Mouse (Mus musculus) heart, embryonic 12.5 days (tissue): Measurements from ENCODE around the gene Slc25a44. TPM values are rescaled to one million over a fixed set of nuclear protein-coding genes. Genes with fewer than 3 reads are reported as not detected.
"Not testable (repeated sequence)": the region's sequence is repeated elsewhere in the genome, so short reads cannot be mapped to it uniquely, and the experiment has no call there.

Experiments used
- ATAC-seq: fragments of 200-750 bp; cut with Nextera tagmentation; 2 replicates; pipeline ENCODE4 v1.8.0; 2017; ENCODE audit warnings: moderate TSS enrichment, moderate library complexity; ENCODE audit not compliant: insufficient number of reproducible peaks, low FRiP score
- H3K27ac ChIP-seq: fragments of 300-500 bp; sonication (generic); 2 replicates; pipeline ENCODE4 v1.5.1; 2016; ENCODE audit warnings: mild to moderate bottlenecking, moderate library complexity; ENCODE audit not compliant: poor library complexity, severe bottlenecking
- H3K27me3 ChIP-seq: fragments of 300-500 bp; sonication (generic); replicated peaks from 2 replicates; pipeline ENCODE4 v1.6.1; 2016; ENCODE audit warnings: mild to moderate bottlenecking, moderate library complexity
- H3K36me3 ChIP-seq: fragments of 300-500 bp; sonication (generic); 2 replicates; pipeline ENCODE4 v1.6.1; 2016; ENCODE audit warnings: mild to moderate bottlenecking, moderate library complexity
- H3K4me1 ChIP-seq: fragments of 300-500 bp; sonication (generic); replicated peaks from 2 replicates; pipeline ENCODE4 v1.6.1; 2016; ENCODE audit warnings: mild to moderate bottlenecking
- H3K4me2 ChIP-seq: fragments of 300-500 bp; sonication (generic); 2 replicates; pipeline ENCODE4 v1.6.1; 2016; ENCODE audit warnings: mild to moderate bottlenecking, moderate library complexity
- H3K4me3 ChIP-seq: fragments of 300-500 bp; sonication (generic); 2 replicates; pipeline ENCODE4 v1.5.1; 2016; ENCODE audit warnings: mild to moderate bottlenecking
- H3K9ac ChIP-seq: fragments of 300-500 bp; sonication (generic); 2 replicates; pipeline ENCODE4 v1.6.1; 2016; ENCODE audit warnings: mild to moderate bottlenecking, moderate library complexity
- H3K9me3 ChIP-seq: fragments of 300-500 bp; sonication (generic); replicated peaks from 2 replicates; pipeline ENCODE4 v1.6.1; 2016; ENCODE audit warnings: mild to moderate bottlenecking, moderate library complexity
- WGBS: fragments of 180-500 bp; shearing (Covaris S2); methylation state at CpG from one replicate; pipeline ENCODE4 v1.1.7; 2016; 5-methylcytosine and 5-hydroxymethylcytosine counted together
- polyA plus RNA-seq: library from polyadenylated mRNA; unstranded; fragments of >200 nt; fragmentation: Nextera tagmentation; extraction: Ambion mirVana; gene quantifications from 2 replicates; pipeline ENCODE4 v1.2.1, GENCODE M21; 2016

Gene Slc25a44
- polyA plus RNA-seq, 1 experiment from 2014 or later = 14.1 TPM

DNA sequence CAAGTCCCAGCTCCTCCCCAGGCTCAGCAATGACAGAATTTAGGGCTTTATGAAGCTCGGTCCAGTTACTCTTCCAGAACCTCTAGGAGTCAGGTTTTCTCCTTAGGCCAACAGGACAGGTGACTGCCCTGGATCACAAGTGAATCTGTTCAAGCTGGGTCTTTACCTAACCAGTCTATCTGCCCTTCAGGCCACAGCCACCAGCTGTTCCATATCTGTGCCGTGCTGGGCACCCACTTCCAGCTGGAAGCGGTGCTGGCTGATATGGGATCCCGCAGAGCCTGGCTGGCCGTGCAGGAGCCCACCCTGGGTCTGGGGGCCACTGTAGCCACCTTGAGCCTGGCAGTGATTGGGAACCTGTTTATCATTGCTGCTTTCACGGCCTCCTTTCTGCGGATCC, 42.6 kb downstream of the Slc25a44 start:
- WGBS = 20% methylated on average over 2 of the region's 7 CpGs
- H3K4me2 ChIP-seq = peak overlapping the region; percentile 64; the same call in 1 of the 2 replicates

GRCm38 (mm10) chr3:88381389-88382315, 43.3 kb downstream of the Slc25a44 start:
- not testable (repeated sequence) for H3K36me3 ChIP-seq, H3K27ac ChIP-seq, H3K9ac ChIP-seq, H3K27me3 ChIP-seq, H3K9me3 ChIP-seq, H3K4me1 ChIP-seq
- peak overlapping the region; percentile 64 for H3K4me2 ChIP-seq
- WGBS = 9% methylated on average over 19 of the region's 22 CpGs
- peak; percentile 76 for ATAC-seq
- peak overlapping the region; percentile 28; the same call in 1 of the 2 replicates for H3K4me3 ChIP-seq

More for the DNA sequence above, 42.6 kb downstream of the Slc25a44 start:
- not testable (repeated sequence) for H3K27me3 ChIP-seq, ATAC-seq, H3K4me1 ChIP-seq, H3K9me3 ChIP-seq, H3K9ac ChIP-seq, H3K36me3 ChIP-seq, H3K27ac ChIP-seq, H3K4me3 ChIP-seq

- H3K9ac ChIP-seq, H3K36me3 ChIP-seq, H3K4me3 ChIP-seq, H3K27me3 ChIP-seq, ATAC-seq, H3K27ac ChIP-seq, H3K4me2 ChIP-seq, H3K4me1 ChIP-seq, H3K9me3 ChIP-seq: not testable (repeated sequence)
- WGBS = 67% methylated on average over 5 of the region's 5 CpGs
Measured at GRCm38 (mm10) chr3:88378599-88378998, 46.3 kb downstream of the Slc25a44 start, which contains the start of gene Bglap2. Bglap2 (minus strand) TSS chr3:88378699.

DNA sequence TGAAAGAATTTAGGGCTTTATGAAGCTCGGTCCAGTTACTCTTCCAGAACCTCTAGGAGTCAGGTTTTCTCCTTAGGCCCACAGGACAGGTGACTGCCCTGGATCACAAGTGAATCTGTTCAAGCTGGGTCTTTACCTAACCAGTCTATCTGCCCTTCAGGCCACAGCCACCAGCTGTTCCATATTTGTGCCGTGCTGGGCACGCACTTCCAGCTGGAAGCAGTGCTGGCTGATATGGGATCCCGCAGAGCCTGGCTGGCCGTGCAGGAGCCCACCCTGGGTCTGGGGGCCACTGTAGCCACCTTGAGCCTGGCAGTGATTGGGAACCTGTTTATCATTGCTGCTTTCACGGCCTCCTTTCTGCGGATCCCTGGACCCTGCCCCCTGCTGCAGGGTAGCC, 48.3 kb downstream of the Slc25a44 start:
- not testable (repeated sequence) for H3K9ac ChIP-seq, ATAC-seq, H3K4me3 ChIP-seq, H3K9me3 ChIP-seq, H3K27ac ChIP-seq, H3K4me1 ChIP-seq, H3K27me3 ChIP-seq, H3K36me3 ChIP-seq
- H3K4me2 ChIP-seq = peak overlapping the region; percentile 58; the same call in 1 of the 2 replicates
- WGBS = 26% methylated on average over 5 of the region's 7 CpGs

DNA sequence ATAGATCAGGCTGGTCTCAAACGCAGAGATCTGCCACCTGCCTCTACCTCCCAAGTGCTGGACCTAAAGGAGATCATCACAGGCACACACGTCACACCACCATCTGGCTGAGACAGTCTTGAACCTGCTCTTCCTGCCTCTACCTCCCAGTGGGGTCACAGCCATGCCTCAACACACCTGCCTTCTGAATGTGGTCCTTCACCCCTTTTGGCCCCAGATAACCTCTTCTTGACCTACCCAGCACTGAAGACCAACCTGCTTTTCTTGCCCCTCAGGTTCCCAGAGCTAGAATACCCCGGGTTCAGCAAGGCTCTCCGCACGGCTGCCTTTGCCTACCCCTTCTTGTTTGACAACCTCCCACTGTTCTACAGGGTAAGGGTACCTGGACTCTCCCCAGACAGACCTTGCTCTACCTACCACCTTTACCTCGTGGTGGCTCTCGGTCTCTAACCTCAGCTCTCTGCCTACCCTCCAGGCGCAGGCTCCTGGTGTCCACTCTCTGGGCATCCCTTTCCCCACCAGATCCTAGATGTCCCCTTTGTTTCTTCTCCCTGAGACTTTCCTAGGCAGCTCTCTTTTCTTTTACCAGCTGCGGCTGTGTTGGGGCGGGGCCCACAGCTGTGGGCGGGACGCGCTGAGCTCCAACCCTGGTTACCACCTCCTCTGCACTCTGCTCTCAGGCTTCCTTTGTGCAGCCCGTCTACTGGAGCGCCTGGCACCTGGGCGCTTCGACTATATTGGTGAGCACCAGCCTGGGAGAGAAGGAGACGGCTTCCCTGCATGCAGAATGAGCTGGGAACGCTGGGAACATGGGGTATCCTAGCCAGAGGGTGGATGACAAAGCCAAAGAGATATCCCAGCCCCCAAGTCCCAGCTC, 49.0 kb downstream of the Slc25a44 start:
- peak overlapping the region; percentile 36; the same call in 1 of the 2 replicates for H3K9ac ChIP-seq
- not testable (repeated sequence) for H3K27ac ChIP-seq

DNA sequence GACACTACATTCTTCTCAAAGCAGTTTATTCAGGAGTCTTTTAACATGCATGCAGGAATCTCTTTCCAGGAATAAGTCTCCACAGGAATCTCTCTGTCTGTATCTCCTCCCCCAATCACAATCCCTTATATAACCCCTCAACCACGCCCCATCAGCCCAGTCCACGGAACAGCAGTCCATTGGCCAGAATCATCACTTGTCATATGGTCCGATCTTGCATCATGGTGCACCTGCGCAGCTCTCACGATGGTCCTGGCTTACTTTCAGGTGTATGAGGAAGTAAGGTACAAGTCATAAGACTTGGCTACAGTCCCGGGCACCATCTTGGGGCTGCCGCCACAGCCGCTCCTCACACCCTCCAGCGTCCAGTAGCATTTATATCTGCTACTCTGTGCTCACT, 52.3 kb downstream of the Slc25a44 start, which contains the start of gene Bglap3:
TSS of gene Bglap3 (minus strand) at position 101 of the 400 bp plus-strand sequence.
- 92% methylated on average over 9 of the region's 9 CpGs for WGBS
- H3K9ac ChIP-seq, H3K4me2 ChIP-seq, H3K36me3 ChIP-seq, H3K27me3 ChIP-seq, ATAC-seq, H3K9me3 ChIP-seq, H3K4me3 ChIP-seq, H3K27ac ChIP-seq, H3K4me1 ChIP-seq: not testable (repeated sequence)

More for the DNA sequence above, 49.0 kb downstream of the Slc25a44 start:
- Histone ChIP-seq H3K4me2 (peak overlapping the region; percentile 58), H3K4me3 (peak overlapping the region; percentile 20; the same call in 1 of the 2 replicates)
- H3K9me3 ChIP-seq, H3K36me3 ChIP-seq, H3K27me3 ChIP-seq, H3K4me1 ChIP-seq: not testable (repeated sequence)
- ATAC-seq = peak; percentile 76
- WGBS = 14% methylated on average over 19 of the region's 19 CpGs

GRCm38 (mm10) chr3:88368511-88368910, 56.4 kb downstream of the Slc25a44 start:
- not testable (repeated sequence) for H3K36me3 ChIP-seq, H3K27ac ChIP-seq, H3K4me2 ChIP-seq, H3K4me3 ChIP-seq, H3K9me3 ChIP-seq, H3K9ac ChIP-seq, ATAC-seq
- 74% methylated on average over 7 of the region's 7 CpGs for WGBS
- Histone ChIP-seq H3K4me1 (peaks cover 17% of the 10 kb centered on the region), H3K27me3 (peaks cover 27% of the 10 kb centered on the region)

DNA sequence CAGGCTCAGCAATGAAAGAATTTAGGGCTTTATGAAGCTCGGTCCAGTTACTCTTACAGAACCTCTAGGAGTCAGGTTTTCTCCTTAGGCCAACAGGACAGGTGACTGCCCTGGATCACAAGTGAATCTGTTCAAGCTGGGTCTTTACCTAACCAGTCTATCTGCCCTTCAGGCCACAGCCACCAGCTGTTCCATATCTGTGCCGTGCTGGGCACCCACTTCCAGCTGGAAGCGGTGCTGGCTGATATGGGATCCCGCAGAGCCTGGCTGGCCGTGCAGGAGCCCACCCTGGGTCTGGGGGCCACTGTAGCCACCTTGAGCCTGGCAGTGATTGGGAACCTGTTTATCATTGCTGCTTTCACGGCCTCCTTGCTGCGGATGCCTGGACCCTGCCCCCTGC, 57.4 kb downstream of the Slc25a44 start:
- not testable (repeated sequence) for H3K4me3 ChIP-seq, H3K9ac ChIP-seq, ATAC-seq, H3K36me3 ChIP-seq, H3K9me3 ChIP-seq, H3K27ac ChIP-seq
- Histone ChIP-seq H3K4me1 (peaks cover 23% of the 10 kb centered on the region), H3K27me3 (peaks cover 27% of the 10 kb centered on the region), H3K4me2 (peak overlapping the region; percentile 45; the same call in 1 of the 2 replicates)
- WGBS = 52% methylated on average over 4 of the region's 7 CpGs

DNA sequence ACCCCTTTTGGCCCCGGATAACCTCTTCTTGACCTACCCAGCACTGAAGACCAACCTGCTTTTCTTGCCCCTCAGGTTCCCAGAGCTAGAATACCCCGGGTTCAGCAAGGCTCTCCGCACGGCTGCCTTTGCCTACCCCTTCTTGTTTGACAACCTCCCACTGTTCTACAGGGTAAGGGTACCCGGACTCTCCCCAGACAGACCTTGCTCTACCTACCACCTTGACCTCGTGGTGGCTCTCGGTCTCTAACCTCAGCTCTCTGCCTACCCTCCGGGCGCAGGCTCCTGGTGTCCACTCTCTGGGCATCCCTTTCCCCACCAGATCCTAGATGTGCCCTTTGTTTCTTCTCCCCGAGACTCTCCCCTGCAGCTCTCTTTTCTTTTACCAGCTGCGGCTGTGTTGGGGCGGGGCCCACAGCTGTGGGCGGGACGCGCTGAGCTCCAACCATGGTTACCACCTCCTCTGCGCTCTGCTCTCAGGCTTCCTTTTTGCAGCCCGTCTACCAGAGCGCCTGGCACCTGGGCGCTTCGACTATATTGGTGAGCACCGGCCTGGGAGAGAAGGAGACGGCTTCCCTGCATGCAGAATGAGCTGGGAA, 58.0 kb downstream of the Slc25a44 start:
- peaks cover 23% of the 10 kb centered on the region for H3K4me1 ChIP-seq
- ATAC-seq = 0 out of 2 replicates have a peak, but pooled peaks have one; percentile 29
- H3K4me3 ChIP-seq, H3K27ac ChIP-seq, H3K9ac ChIP-seq, H3K36me3 ChIP-seq, H3K9me3 ChIP-seq: not testable (repeated sequence)
- peak overlapping the region; percentile 45 for H3K4me2 ChIP-seq
- WGBS = 8% methylated on average over 21 of the region's 22 CpGs
- H3K27me3 ChIP-seq = peaks cover 27% of the 10 kb centered on the region

DNA sequence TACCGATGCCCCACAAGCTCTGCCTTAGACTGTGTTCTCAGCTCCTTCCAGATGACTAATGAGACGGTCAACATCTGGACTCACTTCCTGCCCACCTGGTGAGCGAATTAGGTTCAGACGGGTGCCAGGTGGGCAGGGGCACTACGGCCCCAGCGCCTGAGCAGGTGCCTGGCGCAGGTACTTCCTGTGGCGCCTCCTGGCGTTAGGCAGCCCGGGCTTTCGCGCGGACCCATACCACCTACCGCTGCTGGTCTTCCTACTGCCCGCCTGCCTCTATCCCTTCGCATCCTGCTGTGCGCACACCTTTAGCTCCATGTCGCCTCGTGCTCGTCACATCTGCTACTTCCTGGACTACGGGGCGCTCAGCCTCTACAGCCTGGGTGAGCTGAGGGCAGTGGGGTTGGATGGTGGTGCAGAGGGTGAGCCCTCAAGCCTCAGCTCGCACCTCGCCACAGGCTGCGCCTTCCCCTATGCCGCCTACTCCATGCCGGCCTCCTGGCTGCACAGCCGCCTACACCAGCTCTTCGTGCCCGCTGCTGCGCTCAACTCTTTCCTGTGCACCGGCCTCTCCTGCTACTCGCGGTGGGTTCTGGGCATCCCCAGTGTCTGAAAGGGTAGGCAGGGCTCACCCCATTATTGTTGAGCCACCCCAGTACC, 59.1 kb downstream of the Slc25a44 start:
- H3K9me3 ChIP-seq = peaks cover 8% of the 10 kb centered on the region
- no peak overlapping the region for H3K27ac ChIP-seq
- no peak overlapping the region for H3K4me3 ChIP-seq
- peaks cover 27% of the 10 kb centered on the region for H3K4me1 ChIP-seq
- H3K9ac ChIP-seq = no peak overlapping the region
- H3K4me2 ChIP-seq = 0 out of 2 replicates have a peak overlapping the region, but pooled peaks have one; percentile 13
- no peak for ATAC-seq
- peaks cover 18% of the 10 kb centered on the region for H3K36me3 ChIP-seq
- peaks cover 27% of the 10 kb centered on the region for H3K27me3 ChIP-seq
- 26% methylated on average over 34 of the region's 34 CpGs for WGBS
